Mouse (Mus musculus) gastrocnemius, postnatal 36 days (tissue): ENCODE measurements around the gene Glcci1. TPM values are rescaled to one million over a fixed set of nuclear protein-coding genes. Genes with fewer than 3 reads are reported as not detected.

Experiments used
- DNase-seq, 2 experiments: peaks; one replicate each; pipeline ENCODE4 v3.0.0; 2022
- intact Hi-C: fragments of 180-260 bp; cut with DNase I; formaldehyde crosslinking; loops from one replicate; pipeline ENCODE4 v1.15.1; 2025
- total RNA-seq, 2 experiments: library from RNA; stranded (reverse); gene quantifications; 2 replicates each; pipeline ENCODE4 v1.2.3; 2021

Glcci1 gene
- total RNA-seq, 2 experiments from 2014 or later, result 5.2 to 7.4 TPM

DNA sequence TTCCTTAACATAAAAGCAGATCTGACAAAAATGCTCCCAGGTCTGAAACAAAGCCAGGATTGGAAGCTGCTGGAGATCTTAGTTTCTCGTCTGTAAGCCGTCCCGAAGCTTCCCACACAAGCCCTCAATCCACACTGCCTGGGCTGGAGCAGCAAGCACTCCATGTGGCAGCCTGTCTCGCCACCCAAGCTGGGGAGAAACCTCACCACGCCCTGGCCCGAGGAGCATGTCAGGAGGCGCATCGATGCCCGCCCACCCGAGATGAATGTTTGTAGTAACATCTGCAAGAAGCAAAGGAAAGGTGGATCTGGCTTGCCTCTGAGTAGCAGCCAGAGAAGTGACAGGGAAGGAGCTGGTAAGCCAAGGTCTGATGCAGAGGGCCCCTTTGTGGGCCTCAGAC is 135.3 kb downstream of the Glcci1 start:
- no peak for DNase-seq
- intact Hi-C loops, result no loop called here

DNA sequence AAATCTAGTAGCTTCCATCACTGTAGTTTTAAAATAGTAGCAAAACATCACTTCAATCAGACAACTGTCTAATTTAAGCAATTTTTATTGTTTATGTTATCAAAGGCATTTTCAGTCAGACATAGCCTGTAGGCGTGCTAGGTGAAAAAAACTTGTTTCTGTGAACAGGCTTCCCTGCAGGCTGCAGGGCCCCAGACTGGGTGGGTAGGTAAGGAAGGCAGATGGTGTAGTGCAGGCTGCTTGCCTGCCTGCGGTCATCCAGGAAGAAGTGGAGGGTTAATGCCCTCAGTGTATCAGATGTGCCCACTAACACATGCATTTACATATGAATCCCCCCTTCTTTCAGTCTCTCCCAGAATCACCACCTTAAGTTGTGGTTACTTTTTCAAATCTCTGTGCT is 136.3 kb downstream of the Glcci1 start:
- intact Hi-C loops, result no loop called here

More for the DNA sequence above, 136.3 kb downstream of the Glcci1 start:
- no peak for DNase-seq
